Mouse (Mus musculus) intestine, postnatal 0 days (tissue): ENCODE measurements around the gene Spatc1l. TPM values are rescaled to one million over a fixed set of nuclear protein-coding genes. Genes with fewer than 3 reads are reported as not detected.

ENCODE experiments used
- ATAC-seq: fragments of 200-750 bp; cut with Nextera tagmentation; 2 replicates; pipeline ENCODE4 v1.8.0; 2017; ENCODE audit warnings: mild to moderate bottlenecking, moderate TSS enrichment, moderate library complexity
- H3K27ac ChIP-seq: fragments of 300-500 bp; sonication (generic); 2 replicates; pipeline ENCODE4 v1.5.1; 2014; ENCODE audit warnings: mild to moderate bottlenecking, low read depth, low read length, moderate library complexity
- H3K27me3 ChIP-seq: fragments of 300-500 bp; sonication (generic); replicated peaks from 2 replicates; pipeline ENCODE4 v1.6.1; 2014; ENCODE audit warnings: low read length, mixed read lengths; ENCODE audit not compliant: control insufficient read depth, insufficient read depth
- H3K36me3 ChIP-seq: fragments of 300-500 bp; sonication (generic); 2 replicates; pipeline ENCODE4 v1.6.1; 2014; ENCODE audit warnings: mild to moderate bottlenecking, moderate library complexity; ENCODE audit not compliant: control insufficient read depth, insufficient read depth
- H3K4me1 ChIP-seq: fragments of 300-500 bp; sonication (generic); replicated peaks from 2 replicates; pipeline ENCODE4 v1.6.1; 2014; ENCODE audit warnings: antibody characterized with exemption, low read length, mixed read lengths; ENCODE audit not compliant: control insufficient read depth, insufficient read depth
- H3K4me2 ChIP-seq: fragments of 300-500 bp; sonication (generic); replicated peaks from 2 replicates; pipeline ENCODE4 v1.6.1; 2014; ENCODE audit warnings: low read depth, mild to moderate bottlenecking, moderate library complexity
- H3K4me3 ChIP-seq: fragments of 300-500 bp; sonication (generic); 2 replicates; pipeline ENCODE4 v1.5.1; 2014; ENCODE audit warnings: low read depth, low read length
- H3K9ac ChIP-seq: fragments of 300-500 bp; sonication (generic); 2 replicates; pipeline ENCODE4 v1.6.1; 2014; ENCODE audit warnings: mild to moderate bottlenecking, low read depth, low read length
- H3K9me3 ChIP-seq: fragments of 300-500 bp; sonication (generic); 2 replicates; pipeline ENCODE4 v1.6.1; 2016; ENCODE audit warnings: mixed run types; ENCODE audit not compliant: control insufficient read depth
- CTCF ChIP-seq: sonication (generic); IDR thresholded peaks from 2 replicates; pipeline ENCODE4 v1.5.1; 2016; ENCODE audit warnings: low read depth, mild to moderate bottlenecking, control low read depth, antibody characterized with exemption, moderate library complexity
- WGBS: fragments of 180-500 bp; shearing (Covaris S2); extraction: QIAGEN DNeasy Blood & Tissue Kit; methylation state at CpG from one replicate; pipeline ENCODE4 v1.1.7; 2014; 5-methylcytosine and 5-hydroxymethylcytosine counted together
- polyA plus RNA-seq: library from polyadenylated mRNA; unstranded; fragments of >200 nt; fragmentation: Nextera tagmentation; extraction: Ambion mirVana; gene quantifications from 2 replicates; pipeline ENCODE4 v1.2.1, GENCODE M21; 2015

Spatc1l gene
- polyA plus RNA-seq, 1 experiment from 2014 or later = not detected

GRCm38 (mm10) chr10:76551556-76551955 lies 10.5 kb upstream of the Spatc1l start:
- WGBS = 77% methylated on average over 3 of the region's 3 CpGs
- H3K4me3 ChIP-seq = no peak overlapping the region
- H3K27ac ChIP-seq = no peak overlapping the region
- no peak overlapping the region for H3K4me2 ChIP-seq
- H3K9me3 ChIP-seq = no peaks in the 10 kb centered on the region
- TF ChIP-seq CTCF = no peak
- no peak for ATAC-seq
- H3K4me1 ChIP-seq = no peaks in the 10 kb centered on the region
- no peak overlapping the region for H3K9ac ChIP-seq
- H3K36me3 ChIP-seq = peaks cover 84% of the 10 kb centered on the region
- H3K27me3 ChIP-seq = no peaks in the 10 kb centered on the region

DNA sequence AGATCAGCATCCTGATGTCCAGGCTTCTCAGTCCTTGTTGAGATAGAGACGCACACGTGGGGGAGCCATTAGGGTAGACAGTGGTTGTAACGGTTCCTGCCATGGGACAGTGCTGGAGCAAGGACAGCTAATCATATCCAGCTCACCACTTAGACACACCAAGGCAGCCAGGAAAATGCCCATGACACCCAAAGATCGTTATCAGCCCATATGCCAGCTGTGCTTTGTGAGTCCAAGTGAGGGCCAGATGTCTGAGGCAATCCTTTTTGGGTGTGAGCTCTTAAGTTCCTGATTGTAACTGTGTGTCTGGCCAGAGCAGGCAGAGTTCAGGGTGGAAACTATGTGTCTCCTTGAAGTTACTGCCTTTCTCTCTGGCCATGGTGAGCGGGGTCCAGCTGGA lies 8.0 kb upstream of the Spatc1l start:
- Histone ChIP-seq H3K27me3 (no peaks in the 10 kb centered on the region), H3K27ac (no peak overlapping the region), H3K9me3 (no peaks in the 10 kb centered on the region), H3K36me3 (peaks cover 65% of the 10 kb centered on the region), H3K9ac (no peak overlapping the region), H3K4me2 (no peak overlapping the region), H3K4me1 (no peaks in the 10 kb centered on the region), H3K4me3 (no peak overlapping the region)
- no peak for TF ChIP-seq CTCF
- 91% methylated on average over 5 of the region's 5 CpGs for WGBS
- no peak for ATAC-seq

- no peak overlapping the region for H3K4me3 ChIP-seq
- H3K36me3 ChIP-seq = no peaks in the 10 kb centered on the region
- no peak for ATAC-seq
- no peak overlapping the region for H3K9ac ChIP-seq
- no peaks in the 10 kb centered on the region for H3K9me3 ChIP-seq
- no peak for TF ChIP-seq CTCF
- WGBS = 79% methylated on average over 22 of the region's 22 CpGs
- no peaks in the 10 kb centered on the region for H3K27me3 ChIP-seq
- no peak overlapping the region for H3K27ac ChIP-seq
- H3K4me1 ChIP-seq = no peaks in the 10 kb centered on the region
- no peak overlapping the region for H3K4me2 ChIP-seq
Observed at GRCm38 (mm10) chr10:76569996-76570685, 8.1 kb downstream of the Spatc1l start.

DNA sequence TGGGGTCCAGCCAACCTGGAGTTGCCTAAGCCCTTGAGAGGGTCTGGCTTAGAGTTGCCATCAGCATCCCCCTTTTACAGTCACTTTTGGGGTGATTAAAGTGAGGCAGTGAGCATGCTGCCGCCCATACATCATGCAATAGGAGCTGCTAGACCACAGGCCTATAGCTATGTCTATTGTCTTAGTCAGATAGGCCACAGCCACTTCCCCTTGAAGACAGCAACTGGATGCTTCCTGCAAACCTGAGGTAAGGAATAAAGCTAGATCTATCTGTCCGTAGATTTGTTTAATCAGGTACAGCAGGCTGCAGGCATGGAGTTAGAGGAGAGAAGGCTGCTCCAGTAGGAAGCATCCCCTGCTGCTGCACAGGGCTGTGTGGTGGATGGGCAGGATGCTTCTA lies 9.0 kb downstream of the Spatc1l start:
- no peak overlapping the region for H3K27ac ChIP-seq
- no peak for TF ChIP-seq CTCF
- H3K4me1 ChIP-seq = no peaks in the 10 kb centered on the region
- no peak overlapping the region for H3K4me2 ChIP-seq
- no peaks in the 10 kb centered on the region for H3K36me3 ChIP-seq
- ATAC-seq = no peak
- H3K9ac ChIP-seq = no peak overlapping the region
- H3K27me3 ChIP-seq = no peaks in the 10 kb centered on the region
- no peak overlapping the region for H3K4me3 ChIP-seq
- WGBS = 64% methylated on average over 2 of the region's 2 CpGs
- no peaks in the 10 kb centered on the region for H3K9me3 ChIP-seq

DNA sequence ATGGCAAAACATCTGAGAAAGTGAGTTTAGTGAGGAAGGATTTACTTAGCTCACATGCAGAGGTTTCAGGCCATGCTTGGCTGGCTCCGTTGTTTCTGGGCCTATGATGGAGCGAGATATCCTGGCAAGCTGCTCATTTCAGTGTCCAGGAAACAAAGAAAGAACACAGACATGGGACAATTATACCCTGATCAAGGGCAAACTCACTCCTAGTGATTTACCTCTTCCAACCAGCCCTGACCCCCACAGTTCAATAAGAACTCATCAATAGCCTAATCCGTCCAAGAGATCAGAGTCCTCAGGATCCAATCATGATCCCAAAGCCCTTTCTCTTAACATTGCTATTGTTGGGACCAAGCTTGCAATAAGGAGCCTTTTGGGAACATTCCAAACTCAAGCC lies 10.1 kb downstream of the Spatc1l start:
- H3K9me3 ChIP-seq = no peaks in the 10 kb centered on the region
- H3K36me3 ChIP-seq = no peaks in the 10 kb centered on the region
- no peak for ATAC-seq
- no peak overlapping the region for H3K9ac ChIP-seq
- no peak overlapping the region for H3K4me3 ChIP-seq
- no peak for TF ChIP-seq CTCF
- no peak overlapping the region for H3K27ac ChIP-seq
- 87% methylated on average over 3 of the region's 3 CpGs for WGBS
- H3K4me1 ChIP-seq = no peaks in the 10 kb centered on the region
- no peak overlapping the region for H3K4me2 ChIP-seq
- H3K27me3 ChIP-seq = no peaks in the 10 kb centered on the region

- WGBS = 73% methylated on average over 3 of the region's 3 CpGs
- Histone ChIP-seq H3K9me3 (no peaks in the 10 kb centered on the region), H3K27me3 (no peaks in the 10 kb centered on the region), H3K4me1 (no peaks in the 10 kb centered on the region), H3K4me3 (no peak within 1 kb of the TSS), H3K27ac (no peak within 1 kb of the TSS), H3K36me3 (no peaks in the 10 kb centered on the region), H3K9ac (no peak within 1 kb of the TSS), H3K4me2 (no peak within 1 kb of the TSS)
- ATAC-seq = no peak
- no peak for TF ChIP-seq CTCF
Observed at GRCm38 (mm10) chr10:76575374-76575773, 13.3 kb downstream of the Spatc1l start, which contains the start of gene Ftcd. Gene Ftcd, plus strand, starts transcription at chr10:76575648.
